Mouse (Mus musculus): ENCODE measurements at regions not wholly inside any gene's neighbourhood (a gene's known extent, or its start where the extent isn't known, plus 50 kb on each side); places are given as distances from the start of the nearest gene placed in this dataset.
A peak's percentile ranks its signal among the peaks of the same experiment; 100 is the strongest.
"Not testable (repeated sequence)": the region's sequence is repeated elsewhere in the genome, so short reads cannot be mapped to it uniquely, and the experiment has no call there.

GRCm38 (mm10) chr16:82661015-82661414, 167.2 kb upstream of the Gm21833 start:
- DNase-seq: no peak

GRCm38 (mm10) chr16:82674926-82675325, 153.3 kb upstream of the Gm21833 start:
- DNase-seq: no peak

GRCm38 (mm10) chr16:82683113-82683512, 145.1 kb upstream of the Gm21833 start:
- DNase-seq: not testable (repeated sequence)

- peak; percentile 4 for DNase-seq
Measured at GRCm38 (mm10) chr16:82700922-82701321, 127.3 kb upstream of the Gm21833 start.

- no peak for DNase-seq
Measured at GRCm38 (mm10) chr16:82711161-82711560, 117.0 kb upstream of the Gm21833 start.

- no peak for DNase-seq
Measured at GRCm38 (mm10) chr16:82734117-82734516, 94.1 kb upstream of the Gm21833 start.

- DNase-seq: no peak
Measured at GRCm38 (mm10) chr16:82758466-82758865, 69.7 kb upstream of the Gm21833 start.
